Mouse (Mus musculus): ENCODE data around the gene Cnih3. TPM values are rescaled to one million over a fixed set of nuclear protein-coding genes. Genes with fewer than 3 reads are reported as not detected.

The Cnih3 gene
- polyA plus RNA-seq, 1 experiment = not detected

- no peak for TF ChIP-seq GATA1 (IDR thresholded peaks at IDR 0.05; ENCODE audit: low read length)
Observed at GRCm38 (mm10) chr1:181503471-181503870, 151.0 kb downstream of the Cnih3 start.

- TF ChIP-seq GATA1 (IDR thresholded peaks at IDR 0.05; ENCODE audit: low read length) = no peak
Observed at GRCm38 (mm10) chr1:181505367-181505766, 152.9 kb downstream of the Cnih3 start.

Other genes starting within 250 kb of the Cnih3 start
- 2.4 and 3.0 TPM in 2 replicates for gene Nvl, start 208.4 kb upstream of the Cnih3 start, polyA plus RNA-seq (2012)
- 7.0 and 7.1 TPM in 2 replicates for gene Cnih4, start 207.9 kb upstream of the Cnih3 start, polyA plus RNA-seq (2012)
- gene Wdr26, start 140.6 kb upstream of the Cnih3 start, polyA plus RNA-seq (2012) = 28.2 and 33.2 TPM in 2 replicates
- gene Ccdc121, start 158.8 kb downstream of the Cnih3 start, polyA plus RNA-seq (2012) = not detected in 2 replicates
- gene Dnah14, start 223.9 kb downstream of the Cnih3 start, polyA plus RNA-seq (2012) = not detected in 2 replicates

Measured in G1E-ER4 (cell line).